In genomic region chr17:78824346-78824745, GRCm38 (mm10) we compare ENCODE assay signal across 12 mouse cellular contexts.
"Had no signal": no experiment of that assay in that cellular context is flagged by ENCODE, and none has a peak within 500 bp of the region (broad histone marks: within the 10 kb centered on the region; RNA-seq: fewer than 3 reads in every experiment).

No protein-coding gene starts in this region.

- H3K9ac ChIP-seq: liver, embryonic 13.5 days had no signal

- H3K9me3 ChIP-seq: liver, embryonic 13.5 days had no signal

- DNase-seq: layer of hippocampus, postnatal 36 days; liver, embryonic 13.5 days; lung, adult 2 months; lung, postnatal 14 days; lung, postnatal 4 days; midbrain, embryonic 14.5 days; thymus, adult 2 months; thymus, postnatal 14 days; thymus, postnatal 4 days had no signal

- H3K27ac ChIP-seq: left cerebral cortex, adult 2 months; liver, embryonic 13.5 days; stomach, postnatal 0 days had no signal

- H3K4me2 ChIP-seq: liver, embryonic 13.5 days; midbrain, embryonic 11.5 days had no signal

- H3K4me3 ChIP-seq: left cerebral cortex, adult 2 months; liver, embryonic 13.5 days had no signal

- H3K27me3 ChIP-seq: liver, embryonic 13.5 days had no signal

- H3K4me1 ChIP-seq: liver, embryonic 13.5 days had no signal
